Mouse (Mus musculus) urinary bladder, postnatal 14 days (tissue): Measurements from ENCODE around the gene Ttyh3.

Source experiments
- DNase-seq: peaks from one replicate; pipeline ENCODE4 v3.0.0; 2021; ENCODE audit warnings: low spot score

Ttyh3 gene

DNA sequence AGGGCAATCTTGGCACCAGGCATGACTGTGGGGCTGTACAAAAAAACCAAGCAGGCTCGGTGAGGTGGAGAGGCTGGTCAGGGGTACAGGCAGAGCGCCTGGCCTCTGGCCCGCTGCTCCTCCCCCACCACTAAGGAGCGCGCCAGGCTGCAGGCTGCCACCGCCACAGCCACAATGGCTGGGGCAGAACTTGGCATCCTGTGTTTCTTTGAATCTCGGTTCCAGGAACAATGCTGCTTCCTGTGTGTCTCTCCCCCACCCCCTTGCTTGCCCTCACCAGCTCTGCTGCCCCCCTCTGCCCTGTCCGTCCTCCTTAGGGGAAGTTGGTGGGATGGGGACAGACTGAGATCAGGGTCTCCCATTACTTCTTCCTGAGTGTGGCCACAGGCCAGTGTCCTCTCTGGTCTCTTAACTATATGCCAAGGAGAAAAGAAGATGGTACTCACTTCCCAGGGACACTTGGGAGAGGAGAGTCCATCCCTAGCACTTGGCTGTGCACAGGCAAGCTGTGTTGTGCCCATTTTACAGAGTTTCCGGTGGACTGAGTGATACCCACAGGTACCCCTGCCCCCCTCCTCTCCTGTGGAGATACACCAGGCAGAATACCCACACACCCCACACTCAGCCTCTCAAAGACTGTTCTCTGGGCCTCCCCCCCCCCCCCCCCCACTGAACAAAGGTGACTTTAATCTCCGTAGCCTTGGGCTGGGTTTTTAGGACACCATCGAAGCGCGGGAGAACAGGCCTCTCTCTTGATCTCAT lies 39.1 kb downstream of the Ttyh3 start:
- peak; percentile 52 for DNase-seq

DNA sequence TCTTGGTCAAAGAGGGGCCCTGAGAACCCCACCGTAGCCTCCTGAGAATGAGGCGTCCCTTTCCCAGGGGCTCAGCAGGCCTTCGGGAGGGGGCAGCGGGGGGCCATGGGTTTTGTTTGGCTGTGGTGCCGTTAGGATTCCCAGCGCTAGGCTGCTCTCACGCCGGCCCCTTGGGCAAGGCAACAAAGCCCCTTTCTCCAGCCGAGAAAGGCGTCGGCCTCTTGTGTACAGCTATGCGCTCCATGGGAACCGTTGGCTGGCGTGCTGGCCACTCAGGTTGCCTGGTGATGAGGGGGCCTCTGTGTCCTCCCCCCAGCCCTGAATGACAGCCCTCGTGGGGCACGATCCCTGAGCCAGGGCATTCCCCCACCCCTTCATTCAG lies 40.2 kb downstream of the Ttyh3 start:
- no peak for DNase-seq

DNA sequence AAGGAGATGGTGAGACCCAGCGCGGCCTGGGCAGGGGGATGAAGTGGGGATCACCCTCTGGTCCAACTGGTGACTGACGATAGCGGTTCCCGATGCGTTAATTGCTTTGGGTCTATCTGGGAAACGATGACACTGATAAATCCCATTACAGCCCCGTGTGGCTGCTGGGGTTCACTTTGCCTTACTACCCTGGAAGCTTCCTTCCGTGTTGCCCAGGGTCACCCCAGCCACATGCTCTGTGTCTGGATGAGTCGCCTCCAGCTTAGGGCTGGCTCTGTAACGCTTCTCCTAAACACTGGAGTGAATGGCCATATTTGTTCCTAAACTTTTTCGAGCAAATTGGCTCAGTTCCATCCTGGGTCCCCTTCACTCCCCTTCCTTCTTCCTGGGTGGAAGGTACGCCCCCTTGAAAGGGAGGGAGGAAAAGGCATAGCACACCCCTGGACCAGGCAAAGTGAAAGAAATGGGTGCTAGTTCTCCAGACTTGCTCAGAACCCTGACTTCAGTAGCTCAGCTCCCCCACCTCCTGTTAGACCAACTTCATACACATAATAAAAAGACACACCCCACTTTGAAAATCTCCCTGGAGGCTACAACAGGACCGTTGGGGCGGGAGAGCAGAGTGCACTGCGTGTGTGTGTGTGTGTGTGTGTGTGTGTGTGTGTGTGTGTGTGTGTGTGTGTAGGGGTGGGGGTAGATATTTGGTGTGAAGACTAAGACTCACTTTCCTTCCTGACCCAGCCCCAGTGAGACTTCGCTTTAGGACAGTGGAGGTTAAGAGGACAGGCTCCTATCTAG lies 40.8 kb downstream of the Ttyh3 start:
- DNase-seq, result peak; percentile 35

DNA sequence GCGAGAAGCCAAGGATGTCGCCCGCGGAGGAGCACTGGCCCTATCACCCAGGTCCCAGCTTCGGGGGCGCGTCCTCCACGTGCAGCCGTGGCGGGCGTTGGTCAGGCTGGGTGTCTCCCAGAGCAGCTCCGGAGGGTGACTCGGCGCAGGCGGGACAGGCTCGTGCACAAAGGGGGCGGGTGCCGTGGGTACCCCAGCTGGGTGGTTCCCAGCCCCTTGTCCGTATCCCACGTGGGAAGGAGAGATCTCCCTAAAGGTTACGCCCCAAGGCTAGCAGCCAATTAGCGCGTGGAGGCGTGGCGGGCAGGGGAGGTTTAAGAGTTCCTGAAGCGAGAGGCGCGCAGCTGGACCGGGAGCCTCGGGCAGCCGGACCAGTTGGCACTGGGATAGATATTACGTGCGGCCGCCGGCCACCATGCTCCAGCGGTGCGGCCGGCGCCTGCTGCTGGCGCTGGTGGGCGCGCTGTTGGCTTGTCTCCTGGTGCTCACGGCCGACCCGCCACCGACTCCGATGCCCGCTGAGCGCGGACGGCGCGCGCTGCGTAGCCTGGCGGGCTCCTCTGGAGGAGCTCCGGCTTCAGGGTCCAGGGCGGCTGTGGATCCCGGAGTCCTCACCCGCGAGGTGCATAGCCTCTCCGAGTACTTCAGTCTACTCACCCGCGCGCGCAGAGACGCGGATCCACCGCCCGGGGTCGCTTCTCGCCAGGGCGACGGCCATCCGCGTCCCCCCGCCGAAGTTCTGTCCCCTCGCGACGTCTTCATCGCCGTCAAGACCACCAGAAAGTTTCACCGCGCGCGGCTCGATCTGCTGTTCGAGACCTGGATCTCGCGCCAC lies 41.6 kb downstream of the Ttyh3 start, which contains the start of gene Lfng:
Gene Lfng (plus strand): TSS at position 320 of the 835 bp plus-strand sequence.
- peak; percentile 93 for DNase-seq

DNA sequence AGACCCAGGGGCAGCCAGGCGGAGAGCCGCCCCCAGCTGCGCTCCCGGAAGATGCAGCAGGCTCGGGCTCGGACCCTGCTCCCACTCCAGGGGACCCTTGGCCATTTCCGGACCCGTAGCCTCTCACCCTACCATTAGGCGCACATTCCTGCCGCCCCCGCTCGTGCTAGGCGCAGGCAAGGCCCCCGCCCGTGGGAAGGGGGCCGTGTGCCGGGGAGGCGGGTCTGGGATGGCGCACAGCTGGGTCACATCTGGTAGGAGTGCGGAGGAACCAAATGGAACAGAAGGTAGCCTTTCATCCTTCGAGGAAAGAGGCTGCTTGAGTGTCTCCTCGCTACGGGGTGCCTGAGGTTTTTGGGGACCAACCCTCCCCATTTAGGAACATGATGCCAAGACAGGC lies 42.4 kb downstream of the Ttyh3 start:
- DNase-seq, result no peak

DNA sequence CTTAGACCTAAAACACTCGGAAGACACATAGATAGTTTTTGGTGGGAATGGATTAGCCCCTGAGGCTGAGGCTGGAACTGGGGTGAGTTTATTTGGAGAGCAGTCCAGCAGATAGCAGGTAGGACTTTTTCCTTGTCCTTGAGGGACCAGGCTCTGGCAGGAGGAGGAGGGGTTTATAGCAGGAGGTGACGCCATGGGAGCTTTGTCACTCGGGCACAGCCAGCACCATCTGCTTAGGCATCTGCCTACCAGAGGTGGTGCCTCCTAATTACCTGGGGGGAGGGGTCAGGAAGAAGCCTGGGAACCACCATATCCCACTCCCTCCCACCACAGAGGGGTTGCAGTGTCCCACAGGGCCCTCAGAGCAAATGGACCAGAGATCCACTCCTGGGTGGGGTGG lies 43.6 kb downstream of the Ttyh3 start:
- no peak for DNase-seq

DNA sequence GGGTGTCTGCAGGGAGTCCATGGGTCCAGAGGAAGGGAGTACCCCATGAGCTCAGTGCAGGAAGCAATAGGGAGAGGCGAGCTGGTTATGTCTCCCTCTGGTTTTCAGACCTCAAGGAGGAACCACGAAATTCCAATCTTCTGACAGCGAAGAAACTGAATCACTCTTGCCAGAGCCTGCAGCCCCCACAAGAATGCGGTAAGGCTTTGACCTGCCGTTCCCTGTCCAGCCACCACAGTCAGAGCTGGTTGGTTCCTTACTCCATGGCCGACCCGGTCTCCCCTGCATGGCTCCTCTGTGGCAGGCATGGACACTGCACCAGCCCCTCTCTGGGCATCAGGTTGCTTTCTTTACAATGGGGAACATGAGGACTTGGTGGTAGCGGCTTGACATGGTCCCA lies 44.4 kb downstream of the Ttyh3 start:
- no peak for DNase-seq

DNA sequence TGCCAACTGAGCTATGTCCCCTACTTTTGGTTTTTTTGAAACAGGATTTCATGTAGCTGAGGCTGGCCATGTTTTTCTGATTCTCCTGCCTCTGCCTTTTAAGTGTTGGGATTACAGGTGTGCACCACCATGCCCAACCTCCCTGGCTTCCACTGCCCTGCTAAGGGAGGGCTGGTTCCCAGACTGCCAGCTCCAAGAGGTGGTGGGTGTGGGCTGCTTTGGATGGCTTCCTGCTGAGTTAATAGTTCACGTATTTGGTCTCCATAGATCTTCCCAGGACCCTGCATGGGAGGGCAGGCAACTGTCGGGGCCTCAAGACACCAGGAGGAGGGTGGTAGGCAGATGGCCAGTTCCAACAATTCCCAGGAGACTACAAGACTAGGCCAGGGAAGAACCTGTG lies 46.3 kb downstream of the Ttyh3 start:
- no peak for DNase-seq

DNA sequence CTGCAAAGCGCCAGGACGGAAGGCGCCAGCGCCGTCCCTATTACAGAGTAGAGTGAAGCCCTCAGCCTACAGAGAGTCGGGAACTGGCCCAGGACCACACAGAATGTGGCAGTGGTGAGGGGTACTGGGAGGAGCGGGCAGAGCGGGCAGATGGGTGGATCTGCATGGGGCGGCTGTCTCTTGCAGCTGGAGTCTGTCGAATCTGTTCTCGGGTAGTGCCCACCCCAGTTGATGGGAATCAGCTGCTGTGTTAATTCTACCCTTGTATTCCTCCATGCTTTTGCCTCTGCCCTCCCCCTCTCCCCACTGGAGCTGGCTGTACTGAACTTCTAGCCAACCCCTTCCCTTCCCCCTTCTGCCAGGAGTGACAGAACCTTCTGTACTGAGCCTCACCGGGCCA lies 47.1 kb downstream of the Ttyh3 start:
- DNase-seq, result no peak

DNA sequence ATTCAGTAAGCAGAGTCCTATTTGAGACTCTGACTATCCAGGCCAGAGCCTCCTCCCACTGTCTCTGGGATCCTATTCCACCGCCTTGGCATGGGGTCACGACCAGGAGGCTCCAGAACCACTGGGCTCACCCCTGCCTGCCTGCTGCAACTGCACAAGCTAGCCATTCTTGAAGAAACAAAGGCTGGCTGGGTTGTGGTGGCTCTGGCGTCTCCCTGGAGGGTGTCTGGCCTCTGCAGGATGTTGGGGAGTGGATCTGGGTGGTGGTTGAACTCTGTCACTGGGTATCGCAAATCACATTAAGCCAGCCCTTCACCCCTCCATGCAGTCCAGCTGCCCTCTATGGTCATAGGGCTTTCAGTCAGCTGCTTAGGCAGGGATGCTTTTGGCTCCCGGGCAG lies 48.9 kb downstream of the Ttyh3 start:
- DNase-seq, result no peak

DNA sequence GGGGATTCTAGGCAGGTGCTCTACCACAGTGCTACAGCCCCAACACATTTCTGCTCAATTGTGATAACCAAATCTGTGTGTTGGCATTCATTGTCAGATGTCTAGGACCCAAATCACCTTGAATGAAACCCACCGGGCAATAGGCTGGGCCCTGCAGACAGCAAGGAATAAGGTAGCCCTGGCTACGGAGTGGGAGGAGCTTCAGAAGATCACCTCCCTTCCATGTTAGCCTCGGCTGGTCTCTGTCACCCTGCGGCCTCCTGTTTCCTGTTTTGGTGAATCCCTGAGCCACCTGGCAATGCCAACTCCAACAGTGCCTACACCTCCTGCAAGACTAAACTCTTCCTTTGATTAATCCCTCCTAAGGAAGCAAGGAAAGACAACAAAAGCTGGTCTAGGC lies 51.0 kb downstream of the Ttyh3 start:
- DNase-seq, result no peak

DNA sequence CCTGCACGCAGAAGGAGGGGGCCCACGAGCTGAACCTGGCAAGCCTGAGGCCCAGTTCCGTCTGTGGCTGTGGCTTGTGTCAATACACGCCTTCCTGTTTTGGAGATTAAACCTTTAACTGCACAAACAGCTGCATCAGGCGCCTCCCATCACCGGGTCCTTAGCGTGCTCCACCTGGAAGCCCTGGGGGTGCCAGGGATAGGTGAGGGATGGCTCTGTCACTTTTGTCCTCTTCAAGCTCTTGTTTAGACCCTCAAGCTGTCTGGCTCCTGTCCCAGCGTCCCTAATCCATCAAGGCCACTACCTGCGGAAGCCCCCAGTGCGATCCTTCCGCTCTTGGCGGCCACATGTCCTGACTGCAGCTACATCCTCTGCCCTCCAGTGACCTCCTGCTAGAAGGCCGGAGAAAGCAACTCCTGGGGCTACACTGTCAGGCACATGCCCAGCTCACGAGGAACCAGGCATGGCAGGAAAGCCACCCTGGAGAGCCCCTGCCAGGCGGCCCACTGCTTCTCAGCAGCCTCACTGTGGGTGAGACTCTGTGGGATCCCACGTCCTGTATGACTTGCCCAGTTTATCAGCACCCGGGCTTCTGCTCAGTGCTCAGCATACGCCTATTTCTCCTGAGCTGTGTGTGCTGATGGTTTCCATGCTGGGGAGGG lies 51.8 kb downstream of the Ttyh3 start:
- DNase-seq, result no peak

DNA sequence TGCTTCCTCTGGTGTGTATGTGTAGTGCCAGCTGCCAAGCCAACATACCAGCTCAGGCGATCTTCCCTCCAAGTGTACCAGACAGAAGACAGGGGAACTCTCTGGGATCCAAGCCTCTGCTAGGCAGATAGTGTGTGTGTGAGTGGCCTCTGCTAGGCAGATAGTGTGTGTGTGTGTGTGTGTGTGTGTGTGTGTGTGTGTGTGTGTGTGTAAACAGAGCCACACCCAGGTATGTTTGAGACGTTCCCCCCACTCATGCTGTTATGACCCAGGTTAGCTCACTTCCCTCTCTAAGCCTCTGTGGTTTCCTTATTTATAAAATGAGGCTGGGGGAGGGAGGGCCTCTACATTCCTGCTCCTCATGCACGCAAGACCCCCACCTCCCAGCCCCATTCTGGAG lies 52.4 kb downstream of the Ttyh3 start:
- no peak for DNase-seq

DNA sequence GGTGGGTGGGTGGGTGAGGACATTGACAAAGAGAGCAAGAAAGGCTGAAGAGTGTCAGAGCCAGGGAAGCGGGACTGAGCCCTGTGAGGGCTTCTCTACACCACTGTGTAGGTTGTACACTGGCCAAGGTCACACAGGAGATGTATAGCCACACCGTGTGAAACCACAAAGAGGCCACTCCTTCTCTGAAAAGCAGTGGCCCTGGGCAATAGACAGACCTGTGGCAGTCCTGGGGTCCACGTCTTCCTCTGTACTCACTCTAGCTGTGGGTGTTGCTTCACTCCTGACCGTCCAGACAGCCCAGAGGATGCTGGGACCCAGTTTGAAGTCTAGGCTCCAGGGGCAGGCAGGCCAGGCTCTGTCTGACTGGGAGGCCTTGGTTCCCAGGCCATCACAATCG lies 54.0 kb downstream of the Ttyh3 start:
- no peak for DNase-seq

DNA sequence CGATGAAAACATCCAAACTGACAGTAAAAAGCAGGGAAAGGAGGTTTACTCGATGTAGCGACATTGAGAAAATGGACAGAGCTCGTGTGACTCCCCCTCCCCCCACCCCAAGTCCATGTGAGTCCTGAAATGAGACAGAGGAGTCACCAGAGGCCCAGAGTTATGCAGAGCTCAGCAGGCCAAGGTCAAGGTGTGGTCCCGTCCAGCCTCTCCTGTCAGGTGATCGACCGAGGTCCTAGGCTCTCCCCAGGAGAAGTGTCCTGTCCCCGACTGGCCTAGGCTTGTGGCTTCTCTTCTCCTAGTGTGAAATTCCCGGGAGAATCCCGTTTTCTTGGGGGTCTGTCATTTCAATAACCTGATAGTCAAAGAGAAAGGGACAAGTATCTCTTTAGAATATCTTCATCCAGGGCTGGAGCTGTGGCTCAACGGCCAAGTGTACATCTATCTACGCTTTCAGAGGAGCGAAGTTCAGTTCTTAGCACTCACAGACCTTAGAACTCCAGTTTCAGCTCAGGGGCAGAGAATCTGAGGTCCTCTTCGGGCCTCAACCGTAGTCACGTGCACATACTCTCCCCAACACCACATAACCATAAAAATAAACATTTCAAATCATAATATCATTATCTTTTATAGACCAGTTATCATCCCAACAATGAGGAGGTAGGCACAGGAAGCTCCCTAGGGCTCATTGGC lies 59.6 kb downstream of the Ttyh3 start:
- DNase-seq, result no peak

DNA sequence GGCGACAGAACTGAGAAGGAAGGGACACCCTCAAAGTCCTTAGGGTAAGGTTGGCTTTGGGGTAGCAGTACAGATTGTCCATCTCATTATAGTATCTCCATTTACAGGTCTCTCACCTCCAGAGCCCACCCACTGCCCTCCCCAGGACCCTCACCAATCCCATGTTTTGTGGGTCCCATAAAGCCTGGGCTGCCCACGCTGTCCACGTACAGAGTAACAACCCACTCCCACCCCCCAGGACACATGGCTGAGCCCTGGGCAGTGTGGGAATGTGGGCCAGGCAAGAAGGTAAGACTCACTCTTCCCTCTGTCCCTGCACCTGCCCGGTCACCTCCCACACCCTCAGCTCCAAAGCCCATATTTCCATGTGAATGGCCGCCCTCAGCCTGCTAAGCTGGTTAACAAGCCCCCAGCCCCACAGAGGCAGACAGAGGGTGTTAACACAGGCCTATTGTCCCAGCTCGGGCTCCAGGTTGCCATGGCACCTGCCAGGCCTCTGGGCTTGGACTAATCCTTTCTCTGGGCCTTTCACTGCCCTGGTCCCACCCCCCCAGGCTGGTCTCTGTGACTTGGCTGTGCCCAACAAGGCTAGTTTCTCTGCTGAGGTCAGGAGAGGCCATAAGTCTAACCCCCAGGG lies 65.0 kb downstream of the Ttyh3 start:
- DNase-seq, result no peak

DNA sequence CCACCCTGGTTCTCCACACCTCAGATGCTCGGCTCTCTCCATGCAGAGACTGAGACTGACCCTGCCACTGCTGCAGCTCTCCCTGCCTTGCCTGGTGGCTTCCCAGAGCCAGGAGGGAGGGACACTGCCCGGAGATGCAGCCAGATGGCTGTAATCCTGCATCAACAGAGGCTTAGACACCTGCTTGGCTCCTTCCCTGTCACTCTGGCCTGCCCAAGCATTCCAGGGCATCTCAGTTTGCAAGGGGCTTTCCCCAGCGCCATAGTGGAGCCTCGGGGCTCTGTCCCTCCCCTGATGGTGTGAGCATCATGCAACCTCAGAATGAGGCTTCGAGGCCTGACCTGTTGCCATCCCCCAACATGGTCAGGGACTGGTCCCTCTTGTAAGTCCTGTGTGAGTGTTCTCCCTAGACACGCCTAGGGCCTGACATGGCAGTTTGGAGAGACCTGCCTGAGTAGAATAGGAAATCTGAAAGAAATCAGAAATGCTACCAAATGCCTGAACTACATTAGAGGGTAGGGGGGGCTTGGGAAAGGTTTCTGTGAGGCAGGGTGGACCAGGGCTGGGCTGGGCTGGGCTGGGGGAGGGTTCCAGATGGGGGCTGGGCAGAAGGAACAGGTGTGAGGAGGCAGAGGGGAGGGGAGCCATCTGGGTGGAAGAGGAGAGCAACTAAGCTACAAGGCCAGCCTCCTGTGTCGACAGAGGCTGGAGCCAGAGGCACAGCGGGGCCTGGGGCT lies 65.7 kb downstream of the Ttyh3 start:
- DNase-seq, result no peak

DNA sequence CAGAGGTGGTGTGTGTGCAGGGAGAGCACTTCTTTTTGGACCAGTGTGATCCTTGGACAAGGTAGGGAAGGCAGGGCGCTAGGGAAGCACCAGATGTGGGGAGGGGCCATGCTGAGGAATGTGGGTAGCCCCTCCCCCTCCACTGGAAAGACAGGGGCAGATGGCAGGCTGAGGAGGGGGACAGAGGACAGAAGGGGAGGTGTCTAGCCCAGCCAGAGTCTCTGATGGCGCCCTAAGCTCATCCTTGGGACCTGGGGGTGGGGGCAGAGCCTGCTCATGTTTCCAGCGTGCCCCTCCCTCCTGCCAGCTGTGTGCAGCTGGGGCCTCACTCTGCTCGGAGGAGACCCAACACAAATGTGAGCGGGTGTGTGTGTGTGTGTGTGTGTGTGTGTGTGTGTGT lies 67.3 kb downstream of the Ttyh3 start:
- no peak for DNase-seq

DNA sequence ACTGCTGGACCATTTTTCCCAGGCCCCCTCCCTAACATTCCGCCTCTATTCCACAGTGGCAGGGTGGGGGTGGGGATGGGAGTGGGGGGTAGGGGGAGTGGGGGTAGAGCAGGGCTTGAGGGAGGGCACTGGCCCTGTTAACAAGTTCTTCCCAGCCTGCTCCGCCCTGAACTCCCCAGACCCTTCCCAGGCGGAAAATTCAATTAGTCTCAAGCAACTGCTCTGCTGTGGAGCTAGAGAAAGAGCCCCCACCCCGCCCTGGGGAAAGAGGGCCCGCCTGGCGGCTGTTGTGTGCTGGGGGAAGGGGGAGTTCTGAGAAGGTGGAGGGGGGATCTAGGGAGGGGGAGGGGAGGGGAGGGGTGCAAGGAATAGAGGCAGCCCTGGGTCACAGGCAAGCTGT lies 69.1 kb downstream of the Ttyh3 start:
- no peak for DNase-seq

DNA sequence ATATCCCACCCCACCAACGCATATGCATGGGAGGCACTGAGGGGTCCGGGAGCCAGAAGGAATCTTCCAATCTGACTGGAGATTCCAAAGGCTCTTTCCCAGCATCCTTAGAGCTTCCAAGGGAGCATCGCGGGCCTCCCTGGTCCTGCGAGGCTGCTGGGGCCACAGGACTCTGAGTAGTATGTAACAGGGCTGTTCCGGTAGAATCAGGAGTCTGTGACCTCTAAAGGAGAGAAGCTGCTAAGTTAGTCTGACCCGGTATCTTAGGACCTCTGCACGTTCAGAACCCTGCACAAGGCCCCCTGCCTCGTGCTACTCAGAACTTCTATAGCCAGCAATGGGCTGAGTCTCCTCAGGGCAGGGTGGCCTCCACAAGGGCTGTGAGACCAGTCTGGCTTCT lies 69.6 kb downstream of the Ttyh3 start:
- no peak for DNase-seq
